Mouse (Mus musculus): ENCODE measurements around the gene Pla2r1. TPM values are rescaled to one million over a fixed set of nuclear protein-coding genes. Genes with fewer than 3 reads are reported as not detected.

Gene Pla2r1
- polyA plus RNA-seq, 1 experiment from 2014 or later = 1.4 TPM

DNA sequence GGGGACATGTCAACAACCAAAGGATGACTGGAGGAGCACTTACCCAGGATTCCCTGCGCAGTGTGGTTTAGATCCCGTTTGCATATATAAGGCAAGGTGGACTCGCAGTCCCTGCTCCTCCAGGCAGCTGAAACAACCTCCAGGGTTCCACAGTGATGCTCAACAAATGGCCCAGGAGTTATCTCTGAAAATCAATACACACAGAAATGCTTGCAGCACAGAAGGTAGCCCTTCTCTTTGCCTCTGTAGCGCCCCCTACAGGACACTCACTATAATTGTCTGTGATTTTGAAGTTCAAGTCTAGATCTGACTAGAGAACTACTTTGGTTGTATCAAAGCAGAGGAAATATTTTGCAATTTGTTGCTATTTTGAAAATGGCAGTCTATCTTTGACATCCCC is 38.2 kb downstream of the Pla2r1 start:
- no peaks in the 10 kb centered on the region for H3K36me3 ChIP-seq (ENCODE audit: insufficient read depth, low read length)
- H3K27ac ChIP-seq (ENCODE audit: low read length) = no peak overlapping the region
- H3K27me3 ChIP-seq (replicated peaks; ENCODE audit: insufficient read depth, low read length) = no peaks in the 10 kb centered on the region
- no peaks in the 10 kb centered on the region for H3K4me1 ChIP-seq (ENCODE audit: insufficient read depth, low read depth, low read length)
- no peak overlapping the region for H3K4me3 ChIP-seq (ENCODE audit: low read depth, low read length)
- no peak overlapping the region for H3K4me2 ChIP-seq (replicated peaks; ENCODE audit: low read depth, low read length)
- TF ChIP-seq EP300 (IDR thresholded peaks at IDR 0.05) (no peak), CTCF (IDR thresholded peaks at IDR 0.05) (peak; percentile 49)
- H3K9ac ChIP-seq (replicated peaks; ENCODE audit: low read depth) = no peak overlapping the region
- DNase-seq (ENCODE audit: low spot score) (no peak), ATAC-seq (no peak)
- WGBS = 71% methylated on average over 4 of the region's 4 CpGs
- H3K9me3 ChIP-seq (ENCODE audit: low read length) = no peaks in the 10 kb centered on the region

DNA sequence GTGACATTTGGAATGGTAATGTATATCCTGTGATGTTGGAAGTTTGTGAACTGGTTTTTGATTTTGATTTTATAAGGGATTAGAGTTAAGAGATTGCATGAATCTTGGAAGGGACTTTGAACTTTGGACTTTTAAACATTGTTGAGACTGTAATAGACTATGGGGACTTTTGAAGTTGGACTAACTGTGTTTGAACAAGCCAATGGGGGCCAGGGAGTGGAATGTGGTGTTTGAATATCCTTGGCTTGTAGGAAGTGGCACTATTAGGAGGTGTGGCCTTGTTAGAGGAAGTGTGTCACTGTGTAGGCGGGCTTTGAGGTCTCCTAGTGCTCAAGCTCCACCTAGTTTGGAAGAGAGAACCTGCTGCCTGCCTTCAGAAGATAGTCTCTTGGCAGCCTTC is 42.4 kb downstream of the Pla2r1 start:
- Histone ChIP-seq H3K9ac (replicated peaks; ENCODE audit: low read depth) (no peak overlapping the region), H3K4me3 (ENCODE audit: low read depth, low read length) (no peak overlapping the region), H3K9me3 (ENCODE audit: low read length) (no peaks in the 10 kb centered on the region), H3K27me3 (replicated peaks; ENCODE audit: insufficient read depth, low read length) (no peaks in the 10 kb centered on the region), H3K4me1 (ENCODE audit: insufficient read depth, low read depth, low read length) (no peaks in the 10 kb centered on the region), H3K36me3 (ENCODE audit: insufficient read depth, low read length) (no peaks in the 10 kb centered on the region), H3K27ac (ENCODE audit: low read length) (no peak overlapping the region), H3K4me2 (replicated peaks; ENCODE audit: low read depth, low read length) (no peak overlapping the region)
- DNase-seq (ENCODE audit: low spot score) = no peak
- 100% methylated on average over 1 of the region's 1 CpGs for WGBS
- TF ChIP-seq CTCF (IDR thresholded peaks at IDR 0.05) (no peak), EP300 (IDR thresholded peaks at IDR 0.05) (no peak)
- ATAC-seq = no peak

DNA sequence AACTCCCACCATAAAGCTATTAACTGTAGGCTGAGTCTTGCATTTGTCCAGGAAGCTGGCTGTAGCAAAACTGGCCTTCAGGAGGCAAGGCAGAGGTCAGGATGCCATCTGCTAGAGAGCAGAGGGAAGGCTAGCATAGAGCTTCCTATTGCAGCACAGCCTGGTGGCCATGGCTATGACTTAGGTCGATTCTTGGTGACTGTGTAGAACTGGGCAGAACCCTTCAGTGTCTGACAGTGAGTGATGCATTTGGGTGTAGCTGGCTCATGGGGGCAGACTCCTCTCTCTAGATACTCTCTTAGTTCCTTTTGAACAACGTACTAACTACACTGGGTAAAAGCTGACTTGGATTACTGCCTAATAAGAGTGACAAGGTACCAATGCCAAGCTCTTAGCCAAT is 48.0 kb downstream of the Pla2r1 start:
- H3K27ac ChIP-seq (ENCODE audit: low read length) = no peak overlapping the region
- no peak for DNase-seq (ENCODE audit: low spot score)
- 37% methylated on average over 2 of the region's 2 CpGs for WGBS

DNA sequence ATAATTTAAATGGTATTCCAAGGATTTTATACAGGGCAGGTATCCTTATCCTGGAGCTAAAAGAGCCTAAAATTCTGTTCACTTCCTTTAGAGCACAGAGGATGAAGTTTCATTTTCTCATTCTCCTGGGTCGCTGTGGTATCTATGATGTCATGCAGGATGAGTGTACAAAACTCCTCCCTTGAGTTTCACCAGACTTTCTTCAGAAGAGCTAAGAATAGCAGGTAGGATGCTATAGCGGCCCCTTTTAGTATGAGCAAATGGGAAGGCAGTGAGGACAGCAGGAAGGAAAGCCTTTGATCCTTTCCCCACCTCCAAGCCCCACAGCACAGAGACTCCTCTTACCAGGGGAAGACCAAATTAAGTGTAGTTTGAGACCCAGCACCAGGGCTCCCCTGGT is 48.4 kb downstream of the Pla2r1 start:
- no peak overlapping the region for H3K9ac ChIP-seq (replicated peaks; ENCODE audit: low read depth)
- ATAC-seq (no peak), DNase-seq (ENCODE audit: low spot score) (peak; percentile 15)
- no peaks in the 10 kb centered on the region for H3K27me3 ChIP-seq (replicated peaks; ENCODE audit: insufficient read depth, low read length)
- no peak overlapping the region for H3K4me3 ChIP-seq (ENCODE audit: low read depth, low read length)
- no peak for TF ChIP-seq EP300 (IDR thresholded peaks at IDR 0.05)
- no peak for TF ChIP-seq CTCF (IDR thresholded peaks at IDR 0.05)
- H3K9me3 ChIP-seq (ENCODE audit: low read length) = no peaks in the 10 kb centered on the region
- no peaks in the 10 kb centered on the region for H3K36me3 ChIP-seq (ENCODE audit: insufficient read depth, low read length)
- no peaks in the 10 kb centered on the region for H3K4me1 ChIP-seq (ENCODE audit: insufficient read depth, low read depth, low read length)
- H3K4me2 ChIP-seq (replicated peaks; ENCODE audit: low read depth, low read length) = no peak overlapping the region
- WGBS = 39% methylated on average over 2 of the region's 2 CpGs
- H3K27ac ChIP-seq (ENCODE audit: low read length) = no peak overlapping the region

More for the DNA sequence above, 48.0 kb downstream of the Pla2r1 start:
- no peak for TF ChIP-seq CTCF (IDR thresholded peaks at IDR 0.05)
- TF ChIP-seq EP300 (IDR thresholded peaks at IDR 0.05) = no peak
- Histone ChIP-seq H3K4me3 (ENCODE audit: low read depth, low read length) (no peak overlapping the region), H3K9ac (replicated peaks; ENCODE audit: low read depth) (no peak overlapping the region), H3K36me3 (ENCODE audit: insufficient read depth, low read length) (no peaks in the 10 kb centered on the region), H3K4me1 (ENCODE audit: insufficient read depth, low read depth, low read length) (no peaks in the 10 kb centered on the region), H3K9me3 (ENCODE audit: low read length) (no peaks in the 10 kb centered on the region), H3K4me2 (replicated peaks; ENCODE audit: low read depth, low read length) (no peak overlapping the region), H3K27me3 (replicated peaks; ENCODE audit: insufficient read depth, low read length) (no peaks in the 10 kb centered on the region)
- ATAC-seq = no peak

DNA sequence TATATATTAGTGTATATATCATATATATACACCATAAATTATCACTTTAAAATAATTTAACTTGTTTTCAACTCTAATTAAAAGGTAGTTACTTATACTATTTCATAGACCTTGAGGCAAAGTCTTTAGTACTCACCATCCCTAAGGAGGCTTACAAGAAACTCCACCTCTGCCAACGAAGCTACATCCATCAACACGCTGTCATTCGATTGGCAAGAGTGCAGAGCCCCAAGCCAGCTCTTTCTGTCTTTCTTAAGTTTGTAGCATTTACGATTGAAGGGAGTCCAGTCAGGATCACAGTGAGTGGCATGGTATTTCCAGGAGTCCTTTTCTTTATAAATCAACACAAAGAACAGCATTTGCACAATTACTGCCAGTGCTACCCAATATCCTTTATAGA is 49.1 kb downstream of the Pla2r1 start:
- Histone ChIP-seq H3K4me3 (ENCODE audit: low read depth, low read length) (no peak overlapping the region), H3K9me3 (ENCODE audit: low read length) (no peaks in the 10 kb centered on the region), H3K4me2 (replicated peaks; ENCODE audit: low read depth, low read length) (no peak overlapping the region), H3K27me3 (replicated peaks; ENCODE audit: insufficient read depth, low read length) (no peaks in the 10 kb centered on the region), H3K36me3 (ENCODE audit: insufficient read depth, low read length) (no peaks in the 10 kb centered on the region), H3K9ac (replicated peaks; ENCODE audit: low read depth) (no peak overlapping the region), H3K27ac (ENCODE audit: low read length) (no peak overlapping the region), H3K4me1 (ENCODE audit: insufficient read depth, low read depth, low read length) (no peaks in the 10 kb centered on the region)
- ATAC-seq (no peak), DNase-seq (ENCODE audit: low spot score) (no peak)
- WGBS = 65% methylated on average over 4 of the region's 4 CpGs
- TF ChIP-seq CTCF (IDR thresholded peaks at IDR 0.05) (no peak), EP300 (IDR thresholded peaks at IDR 0.05) (no peak)

DNA sequence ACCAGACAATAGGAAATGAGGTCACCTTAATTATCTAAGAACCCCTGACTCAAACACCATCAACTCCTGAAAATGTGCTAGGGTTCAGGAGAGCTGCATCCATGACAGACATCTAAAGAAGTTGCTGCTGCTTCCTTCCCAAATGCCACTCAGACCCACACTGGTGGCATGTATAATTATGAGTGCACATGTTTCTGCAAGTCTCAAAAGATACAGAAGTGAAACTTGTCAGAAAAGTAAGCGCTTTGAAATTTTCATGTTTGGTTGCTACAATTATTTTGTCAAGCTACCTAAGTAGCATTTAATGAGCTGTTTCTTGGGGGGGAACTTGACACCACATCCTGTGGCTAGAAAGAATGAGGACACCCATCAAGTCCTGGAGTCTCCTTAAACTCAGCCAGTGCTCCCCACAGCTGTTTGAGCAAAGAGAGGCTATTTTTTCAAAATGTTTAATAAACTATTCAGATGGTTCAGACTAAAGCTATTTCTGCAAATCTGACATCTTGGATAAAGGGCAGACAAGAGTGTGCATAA is 52.5 kb downstream of the Pla2r1 start:
- WGBS = 91% methylated on average over 1 of the region's 1 CpGs
- no peak for ATAC-seq

DNA sequence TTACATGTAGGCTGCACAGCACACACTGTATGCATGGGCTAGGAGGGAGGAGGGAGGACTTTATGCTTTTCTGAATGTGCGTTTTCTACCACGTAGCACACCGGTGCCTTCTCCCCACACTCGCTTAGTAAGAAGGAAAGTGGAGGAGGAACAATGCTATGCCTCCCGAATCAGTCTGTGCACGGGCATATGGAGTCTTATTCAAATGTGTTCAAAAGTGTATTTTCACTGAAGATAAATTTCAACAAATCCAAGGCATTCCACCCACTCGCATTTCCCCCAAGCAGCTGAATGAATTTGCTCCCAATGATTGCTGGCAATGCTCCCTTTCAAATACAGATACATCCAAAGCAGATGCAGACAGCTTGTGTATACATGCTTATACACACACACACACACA is 73.2 kb downstream of the Pla2r1 start:
- no peaks in the 10 kb centered on the region for H3K27me3 ChIP-seq (replicated peaks; ENCODE audit: insufficient read depth, low read length)
- H3K4me1 ChIP-seq (ENCODE audit: insufficient read depth, low read depth, low read length) = no peaks in the 10 kb centered on the region
- WGBS = 86% methylated on average over 7 of the region's 7 CpGs
- no peak overlapping the region for H3K27ac ChIP-seq (ENCODE audit: low read length)
- H3K9me3 ChIP-seq (ENCODE audit: low read length) = no peaks in the 10 kb centered on the region
- TF ChIP-seq CTCF (IDR thresholded peaks at IDR 0.05) (no peak), EP300 (IDR thresholded peaks at IDR 0.05) (no peak)
- H3K36me3 ChIP-seq (ENCODE audit: insufficient read depth, low read length) = no peaks in the 10 kb centered on the region
- no peak overlapping the region for H3K4me2 ChIP-seq (replicated peaks; ENCODE audit: low read depth, low read length)
- no peak overlapping the region for H3K4me3 ChIP-seq (ENCODE audit: low read depth, low read length)
- ATAC-seq = no peak
- H3K9ac ChIP-seq (replicated peaks; ENCODE audit: low read depth) = no peak overlapping the region
- no peak for DNase-seq (ENCODE audit: low spot score)

More for the DNA sequence above, 52.5 kb downstream of the Pla2r1 start:
- no peak overlapping the region for H3K4me3 ChIP-seq (ENCODE audit: low read depth, low read length)
- no peak for DNase-seq (ENCODE audit: low spot score)
- no peaks in the 10 kb centered on the region for H3K9me3 ChIP-seq (ENCODE audit: low read length)
- no peak overlapping the region for H3K27ac ChIP-seq (ENCODE audit: low read length)
- no peaks in the 10 kb centered on the region for H3K36me3 ChIP-seq (ENCODE audit: insufficient read depth, low read length)
- no peaks in the 10 kb centered on the region for H3K4me1 ChIP-seq (ENCODE audit: insufficient read depth, low read depth, low read length)
- H3K9ac ChIP-seq (replicated peaks; ENCODE audit: low read depth) = no peak overlapping the region
- TF ChIP-seq EP300 (IDR thresholded peaks at IDR 0.05) (no peak), CTCF (IDR thresholded peaks at IDR 0.05) (no peak)
- H3K4me2 ChIP-seq (replicated peaks; ENCODE audit: low read depth, low read length) = no peak overlapping the region
- H3K27me3 ChIP-seq (replicated peaks; ENCODE audit: insufficient read depth, low read length) = no peaks in the 10 kb centered on the region
